Mouse (Mus musculus) ovary, postnatal 10 days (tissue): ENCODE results near the gene Lrrc28.

Source experiments
- DNase-seq: peaks from one replicate; pipeline ENCODE4 v3.0.0; 2022; ENCODE audit warnings: low spot score

Gene Lrrc28

DNA sequence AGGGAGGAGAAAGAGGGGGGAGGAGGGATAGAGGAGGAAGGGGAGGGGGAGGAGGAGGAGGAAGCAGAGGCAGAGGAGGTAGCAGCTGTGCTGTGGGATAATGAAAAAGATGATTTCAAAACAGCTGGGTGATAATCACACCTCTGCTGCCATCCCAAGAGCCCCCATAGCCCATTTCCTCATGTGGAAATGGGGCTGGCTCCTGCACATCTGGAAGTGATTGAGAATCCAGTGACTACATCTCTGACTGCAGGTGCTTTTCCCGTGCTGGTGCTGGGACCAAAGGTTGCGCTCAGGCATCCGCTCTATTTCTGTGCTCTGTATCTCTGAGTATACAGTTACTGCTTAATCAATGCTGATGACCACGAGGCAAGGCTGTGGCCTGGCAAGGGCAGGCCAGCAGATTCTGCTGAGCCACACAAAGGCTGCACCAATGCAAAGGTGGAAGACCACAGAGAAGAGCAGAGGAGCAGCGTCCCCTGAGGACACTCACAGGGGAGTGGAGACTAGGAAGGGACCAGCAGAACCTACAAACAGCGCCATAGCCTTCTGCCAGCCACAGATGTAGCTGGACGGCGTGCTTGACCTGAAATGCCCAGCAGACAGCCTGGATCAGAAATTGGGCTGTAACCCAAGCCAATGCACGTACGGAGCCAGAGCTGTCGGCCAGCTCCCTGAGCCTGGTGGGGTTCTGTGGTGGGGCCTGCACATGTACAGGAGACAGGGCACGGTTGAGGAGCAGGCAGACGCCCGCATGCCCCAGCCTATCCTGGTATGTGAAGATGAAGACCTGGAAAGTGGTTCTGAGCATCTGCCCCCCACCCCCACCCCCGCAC is 157.9 kb downstream of the Lrrc28 start:
- DNase-seq = no peak

DNA sequence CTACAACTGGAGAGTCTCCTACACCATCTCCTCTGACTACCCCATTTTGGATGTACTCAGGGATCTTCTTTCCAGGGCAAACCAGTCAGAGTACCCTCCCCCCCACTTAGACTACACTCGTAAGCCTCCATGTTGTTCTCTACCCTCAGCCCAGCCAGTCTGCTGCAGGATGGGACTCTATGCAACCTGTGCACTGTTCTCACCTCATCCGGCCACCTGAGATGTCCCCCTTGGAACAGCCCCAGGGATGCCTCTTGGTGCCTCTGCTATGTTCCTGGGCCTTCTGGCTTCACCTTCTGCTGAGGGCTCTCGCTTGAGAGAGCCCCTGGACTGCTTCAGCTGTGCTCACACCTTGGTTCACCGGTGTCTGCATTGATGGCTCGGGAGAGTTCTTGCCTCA is 158.7 kb downstream of the Lrrc28 start:
- no peak for DNase-seq

DNA sequence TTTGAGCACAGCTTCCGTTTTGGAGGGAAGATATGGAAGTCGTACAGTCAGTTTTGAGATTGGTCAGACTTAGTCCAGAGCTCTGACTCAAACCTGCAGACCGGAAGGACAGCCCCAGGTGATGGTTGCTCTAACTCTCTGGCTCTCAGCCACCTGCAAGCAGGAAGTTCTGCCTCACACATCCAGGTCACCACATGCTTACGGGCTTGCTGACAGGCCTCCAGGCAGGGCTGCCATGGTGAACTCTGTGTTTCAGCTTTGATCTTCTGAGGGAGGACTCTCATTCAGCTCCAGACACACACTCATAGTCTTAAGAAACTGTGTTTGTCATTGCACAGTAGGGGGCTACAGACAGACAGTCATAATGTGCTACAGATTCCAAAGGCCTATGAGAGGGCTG is 161.4 kb downstream of the Lrrc28 start:
- DNase-seq = no peak

DNA sequence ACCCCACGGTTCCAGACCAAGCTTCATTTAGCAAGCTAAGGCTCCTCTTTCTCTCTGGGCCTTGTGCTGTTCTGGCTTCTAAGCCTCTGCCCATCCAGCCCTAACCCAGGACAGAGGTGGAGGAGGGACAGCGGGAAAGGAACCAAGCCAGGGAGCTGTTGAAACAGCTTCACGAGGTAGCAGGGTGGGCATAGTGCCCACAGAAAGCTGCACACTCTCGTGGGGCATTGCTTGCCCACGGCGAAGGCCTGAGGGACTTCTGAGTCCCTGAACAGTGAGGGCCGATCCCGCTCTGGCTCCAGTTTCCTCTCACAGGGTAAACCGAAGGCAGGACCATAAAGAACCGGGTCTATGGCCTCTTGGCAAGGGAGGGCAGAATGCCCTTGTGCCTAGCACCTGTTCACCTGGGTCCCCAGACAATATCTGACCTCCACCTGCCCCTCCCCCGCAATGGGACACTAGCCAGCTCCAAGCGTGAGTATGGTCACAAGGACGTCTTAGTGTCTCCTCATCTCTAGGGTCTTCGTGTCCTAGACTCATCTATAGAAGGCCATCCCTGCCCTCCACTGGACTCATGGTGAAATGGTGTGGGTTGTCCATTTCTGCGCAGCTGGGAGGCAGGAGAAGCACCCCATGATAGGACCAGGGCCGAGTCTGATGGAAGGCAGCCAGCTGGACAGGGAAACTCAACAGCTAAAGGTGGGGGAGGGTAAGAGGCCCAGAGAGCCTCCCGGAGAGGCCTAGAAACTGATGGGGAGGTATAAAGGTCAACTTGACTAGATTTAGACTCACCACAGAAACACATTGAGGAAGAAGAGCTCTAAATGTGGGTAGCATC is 165.3 kb downstream of the Lrrc28 start:
- DNase-seq = no peak

DNA sequence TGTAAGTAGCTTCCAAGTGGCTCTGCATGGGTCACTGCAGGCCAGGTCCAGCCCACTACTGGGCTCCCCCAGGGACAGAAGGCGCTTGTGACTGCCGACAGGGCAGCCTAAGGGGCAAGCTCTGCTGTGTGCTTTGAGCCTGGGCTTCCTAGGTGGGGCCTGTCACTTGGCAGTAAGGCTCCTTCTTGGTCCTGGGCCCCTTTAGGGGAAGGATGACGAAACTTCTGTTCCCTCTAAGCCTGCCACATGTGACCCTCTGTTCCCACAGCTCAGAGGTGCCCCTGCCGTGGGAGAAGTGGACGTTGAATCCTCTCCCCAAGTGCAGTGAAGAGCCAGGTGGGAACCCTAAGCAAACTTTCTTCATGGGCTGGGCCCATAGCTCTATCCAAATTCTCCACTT is 165.9 kb downstream of the Lrrc28 start:
- DNase-seq = no peak

DNA sequence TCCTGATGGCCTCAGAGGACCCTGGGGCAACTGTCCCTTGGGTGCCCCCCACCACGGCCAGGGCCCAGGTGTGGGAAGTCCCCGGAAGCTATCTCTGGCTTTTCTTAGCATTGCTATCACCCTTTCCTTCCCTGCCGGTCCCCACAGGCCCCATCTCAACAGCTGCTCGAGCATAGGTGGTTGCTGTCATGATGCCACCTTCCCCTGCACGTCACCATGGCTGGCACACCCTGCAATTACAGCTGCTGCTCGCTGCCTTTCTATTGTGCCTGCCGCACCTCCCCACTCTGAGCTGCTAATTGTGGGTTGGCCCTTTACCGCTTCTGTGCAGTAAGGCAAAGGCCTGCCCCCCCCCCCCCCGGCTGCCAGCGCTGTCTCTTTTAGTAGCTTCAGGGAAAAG is 167.1 kb downstream of the Lrrc28 start:
- DNase-seq = no peak

DNA sequence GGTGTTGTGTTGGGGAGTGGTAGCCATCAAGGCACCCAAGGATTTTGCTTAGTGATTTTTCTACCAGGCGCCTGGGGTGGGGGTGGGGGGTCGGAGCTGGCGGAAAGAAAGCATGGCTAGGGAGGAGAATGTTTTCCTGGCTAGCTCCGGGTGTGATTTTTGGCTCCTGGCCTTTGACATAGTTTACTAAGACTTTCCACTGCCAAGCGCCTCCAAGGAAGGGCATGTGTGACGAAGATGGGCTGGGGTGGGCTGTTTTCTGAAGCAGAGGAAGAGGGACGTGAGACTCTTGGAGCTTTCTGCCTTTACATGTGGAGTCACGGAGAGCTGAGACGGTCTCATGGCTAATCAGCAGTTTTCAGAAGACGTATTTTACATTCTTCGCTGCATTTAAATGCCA is 173.8 kb downstream of the Lrrc28 start:
- no peak for DNase-seq

DNA sequence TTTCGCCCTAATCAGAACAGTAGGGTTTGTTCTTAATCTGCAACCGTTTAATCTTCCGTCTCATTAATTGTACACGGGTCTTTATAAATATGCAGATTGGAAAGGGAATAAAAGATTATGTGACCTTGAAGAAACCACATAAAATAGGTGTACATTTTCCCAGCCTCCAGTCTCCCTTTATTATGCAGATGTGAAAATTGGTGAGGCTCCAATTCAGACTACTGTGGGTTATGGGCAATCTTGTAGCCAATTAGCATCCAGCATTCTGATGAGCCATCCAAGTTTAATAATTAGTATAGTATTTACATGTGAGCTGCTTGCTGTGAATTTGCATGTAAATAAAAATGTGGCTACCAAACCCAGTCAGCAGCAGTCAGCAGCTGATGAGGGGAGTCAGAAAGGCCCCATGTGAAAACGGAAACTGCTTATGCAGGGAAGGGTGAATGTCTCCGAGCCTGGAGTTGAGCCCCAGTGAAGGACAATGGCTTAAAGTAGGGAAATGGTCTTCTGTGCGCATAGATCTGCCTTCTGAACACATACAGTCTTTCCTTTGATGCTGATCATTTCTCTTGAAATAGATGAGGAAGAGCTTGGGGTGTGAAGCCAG is 176.2 kb downstream of the Lrrc28 start:
- DNase-seq = no peak

DNA sequence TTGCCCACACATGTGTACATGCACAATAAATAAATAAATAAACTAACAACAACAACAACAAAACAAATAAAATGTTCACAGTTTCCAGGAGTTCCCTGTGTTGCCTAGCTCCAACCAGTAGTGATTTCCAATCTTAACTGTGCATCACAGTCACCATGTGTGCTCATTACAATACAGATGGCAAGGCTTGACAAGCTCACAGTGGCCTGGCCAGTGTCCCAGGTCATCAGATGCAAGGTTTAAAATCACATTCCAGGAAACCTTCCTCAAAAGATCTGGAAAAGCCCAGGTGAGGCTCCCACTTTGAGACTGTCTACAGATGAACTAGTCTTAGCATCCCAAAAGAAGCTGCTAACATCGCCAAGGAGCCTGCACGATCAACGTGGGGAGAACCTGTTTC is 176.9 kb downstream of the Lrrc28 start:
- DNase-seq = no peak

DNA sequence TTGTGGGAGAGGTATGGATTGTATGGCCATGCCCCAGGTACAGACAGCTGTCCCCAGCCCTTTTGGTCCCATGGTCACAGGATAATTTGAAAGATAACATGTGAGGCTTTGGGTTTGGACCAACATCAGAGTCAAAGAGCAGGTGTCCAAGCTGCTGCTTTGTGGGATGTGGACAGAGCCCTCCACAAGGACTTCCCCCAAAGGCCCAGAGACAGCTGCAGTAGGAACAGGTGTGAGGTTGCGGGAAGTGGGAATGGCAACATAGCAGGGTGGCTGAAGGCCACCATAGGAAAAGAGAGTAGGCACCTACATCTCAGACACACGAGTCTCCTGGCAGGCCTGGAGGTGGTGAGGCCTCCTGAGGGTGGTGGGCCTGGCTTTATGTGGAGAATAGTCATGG is 178.7 kb downstream of the Lrrc28 start:
- no peak for DNase-seq

DNA sequence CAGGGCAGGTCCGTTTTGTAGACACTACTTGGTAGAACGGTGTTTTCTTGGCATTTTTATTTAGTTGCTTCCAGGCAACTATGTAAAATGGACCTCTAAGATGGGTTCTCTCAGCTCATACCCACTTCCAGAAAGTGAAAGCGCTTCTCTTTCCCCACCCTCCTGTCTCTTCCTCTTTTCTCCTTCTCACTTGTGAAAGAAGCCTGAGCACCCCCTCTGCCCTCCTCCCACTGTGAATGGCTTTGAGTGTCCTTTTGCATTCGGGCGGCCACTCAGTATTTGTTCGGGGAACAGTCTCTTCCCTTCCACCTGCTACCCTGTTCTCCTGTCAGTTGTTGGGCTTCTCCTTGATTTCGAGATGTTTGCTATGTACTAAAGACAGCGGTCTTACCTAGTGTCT is 180.4 kb downstream of the Lrrc28 start:
- DNase-seq = no peak

DNA sequence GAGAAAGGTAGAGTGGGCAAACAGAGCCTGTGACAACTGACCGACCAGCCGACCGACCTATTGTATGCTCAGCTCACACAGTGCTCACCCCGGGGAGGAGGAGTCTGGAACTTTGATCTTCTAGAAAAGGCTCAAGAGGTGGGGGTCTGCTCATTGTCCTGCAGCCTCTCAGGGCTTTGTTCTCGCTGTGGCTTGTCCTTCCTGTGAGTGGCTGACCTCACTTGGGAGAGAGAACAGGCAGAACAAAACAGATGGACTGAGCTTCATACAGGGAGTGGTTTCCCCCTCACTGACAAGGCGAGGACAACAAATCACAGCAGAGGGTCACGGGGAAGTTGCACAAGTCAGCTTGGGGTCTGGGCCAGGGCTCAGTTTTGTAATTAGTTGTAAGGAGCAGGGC is 181.5 kb downstream of the Lrrc28 start:
- DNase-seq = no peak
